Mouse (Mus musculus) gonadal fat pad, adult 2 months (tissue): ENCODE data around the gene Taf6l. TPM values are rescaled to one million over a fixed set of nuclear protein-coding genes. Genes with fewer than 3 reads are reported as not detected.

Experiments
- DNase-seq: peaks from one replicate; pipeline ENCODE4 v3.0.0-alpha.2; 2012; ENCODE audit warnings: low read depth
- polyA plus RNA-seq: library from polyadenylated mRNA; depleted of rRNA; stranded (reverse); fragments of >200 nt; gene quantifications from 2 replicates; pipeline ENCODE4 v1.2.3, GENCODE M21; 2012

Gene Taf6l
- polyA plus RNA-seq, 1 experiment: 17.4 TPM

DNA sequence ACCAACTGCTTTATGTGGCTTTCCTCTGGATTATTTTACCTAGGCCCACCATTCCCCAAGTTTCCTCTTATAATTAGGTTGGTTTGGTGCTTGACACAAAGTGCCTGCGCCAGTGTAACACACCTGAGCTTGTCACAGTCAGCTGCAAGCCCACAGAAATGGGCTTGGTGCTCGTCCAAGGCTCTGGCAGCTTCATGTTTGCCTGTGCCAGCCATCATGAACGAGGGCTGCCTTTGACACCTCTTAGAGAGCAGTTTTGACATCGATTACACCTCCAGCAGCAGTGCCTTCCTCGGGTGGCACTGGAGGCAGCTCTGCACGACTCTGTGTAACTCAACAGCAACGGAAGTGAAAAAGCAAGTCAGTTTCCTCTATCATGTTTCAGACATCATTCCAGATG lies 4.0 kb upstream of the Taf6l start:
- no peak for DNase-seq

DNA sequence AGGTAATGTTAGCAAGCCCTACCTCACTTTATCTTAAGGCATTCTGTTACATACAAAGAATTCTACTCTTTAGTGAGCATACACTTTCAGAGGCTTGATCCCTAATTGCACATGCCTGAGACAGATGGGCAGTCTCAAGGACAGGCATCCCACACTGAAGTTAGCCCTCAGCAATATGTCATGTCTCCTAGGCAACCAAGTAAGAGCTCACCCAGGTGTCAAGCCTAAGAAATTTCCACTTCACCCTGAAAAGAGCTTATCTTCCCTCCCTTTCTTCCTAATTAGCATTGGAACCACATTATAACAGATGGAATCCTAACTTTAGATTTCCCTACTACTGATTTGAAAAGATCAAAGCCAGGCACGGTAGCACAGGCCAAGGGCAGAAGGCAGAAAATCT lies 3.0 kb upstream of the Taf6l start:
- DNase-seq: no peak

DNA sequence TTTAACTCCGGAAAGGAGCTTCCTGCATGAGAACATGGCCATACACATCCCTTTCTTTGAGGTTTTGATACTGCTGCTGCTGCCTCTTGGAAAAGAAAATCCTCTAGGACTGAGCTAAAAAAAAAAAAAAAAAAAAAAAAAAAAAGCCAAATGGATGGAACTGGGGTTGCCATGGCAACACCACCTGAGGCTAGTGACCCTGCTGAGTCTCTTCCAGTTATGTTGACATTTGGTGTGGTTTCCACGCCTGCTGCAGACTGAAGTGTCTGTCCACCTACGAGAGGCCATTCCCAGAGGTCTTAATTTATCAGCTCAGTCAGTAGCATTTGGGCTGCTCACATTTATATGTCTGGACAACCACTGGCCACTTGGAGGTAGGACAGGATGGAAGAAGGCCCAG lies 2.3 kb upstream of the Taf6l start:
- no peak for DNase-seq

DNA sequence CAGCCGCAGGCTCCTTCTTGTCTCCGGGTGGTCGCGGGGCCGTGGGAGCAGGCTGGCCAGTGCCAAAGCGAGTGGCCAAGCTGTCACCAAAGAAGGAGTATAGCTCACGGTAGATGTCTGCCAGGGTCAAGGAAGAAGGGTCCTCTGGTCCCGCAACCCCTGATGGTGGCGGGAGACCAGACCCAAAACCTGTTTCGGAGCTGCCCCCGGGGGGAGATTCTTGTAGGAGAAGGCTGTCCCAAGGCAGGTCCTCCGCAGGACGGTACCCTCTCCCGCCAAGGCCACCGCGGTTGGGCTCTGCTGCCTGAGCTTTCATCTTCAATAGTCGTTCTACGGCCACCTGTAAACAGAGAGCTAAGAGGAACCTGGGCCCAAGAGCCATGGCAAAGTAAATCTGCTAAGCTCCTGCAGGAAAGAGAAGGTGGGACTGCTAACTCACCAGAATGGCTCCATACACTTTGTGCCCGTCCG lies 11.2 kb downstream of the Taf6l start:
- no peak for DNase-seq

DNA sequence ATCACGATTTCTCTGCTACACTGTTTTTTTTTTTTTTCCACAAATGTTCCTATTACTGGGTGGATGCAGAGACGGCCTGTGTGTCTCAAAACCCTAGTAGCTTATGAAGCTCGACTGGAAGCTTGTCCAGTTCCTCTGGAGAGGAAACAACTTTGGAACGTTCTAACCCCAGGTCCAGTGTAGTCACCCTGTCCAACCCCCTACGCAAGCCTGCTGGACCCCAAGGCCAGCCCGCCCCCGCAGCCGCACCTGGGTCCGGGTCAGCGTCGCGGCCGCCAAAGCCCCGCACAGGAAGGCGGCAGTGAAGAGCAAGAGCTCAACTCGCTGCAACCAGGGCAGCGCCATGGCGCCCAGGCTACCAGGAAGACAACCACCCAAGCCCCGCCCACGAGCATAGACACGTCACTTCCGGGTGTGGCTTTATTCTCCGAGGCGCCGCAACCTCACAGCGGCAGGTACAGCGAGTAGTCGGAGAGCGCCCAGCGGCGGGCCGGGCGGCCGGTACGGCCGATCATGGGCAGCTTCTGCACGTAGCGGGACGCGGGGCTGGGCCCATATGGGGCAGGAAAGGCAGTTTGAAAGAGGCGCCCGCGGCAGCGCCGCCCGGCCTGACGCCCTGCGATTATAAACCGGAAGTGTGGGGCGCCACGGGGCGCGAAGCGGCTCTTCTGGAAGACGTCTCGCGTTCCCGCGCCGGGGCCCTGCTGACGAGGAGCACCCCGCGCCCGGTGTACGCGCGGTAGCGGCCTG lies 12.0 kb downstream of the Taf6l start, which contains the start of gene Tmem179b:
TSS of gene Tmem179b (minus strand) at position 382 of the 750 bp plus-strand sequence.
- no peak for DNase-seq

DNA sequence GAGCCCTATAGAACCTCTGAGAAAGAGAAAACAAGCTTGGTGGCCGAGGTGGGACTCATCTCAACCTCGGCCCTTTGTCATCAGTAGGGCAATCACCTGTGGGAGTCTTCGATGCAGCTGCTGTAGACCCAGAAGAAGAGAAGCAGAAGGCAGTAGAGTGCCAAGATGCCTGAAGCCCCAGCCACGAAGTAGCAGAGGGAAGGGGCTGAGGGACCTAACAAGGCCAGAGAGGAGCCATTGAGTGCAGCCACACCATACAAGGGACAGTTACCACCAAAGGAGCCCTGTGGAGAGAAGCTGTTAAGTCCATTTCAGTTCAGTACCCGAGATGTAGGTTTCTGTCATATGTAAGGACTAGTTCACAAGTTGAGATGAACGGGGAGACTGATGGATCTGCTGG lies 12.8 kb downstream of the Taf6l start:
- no peak for DNase-seq

DNA sequence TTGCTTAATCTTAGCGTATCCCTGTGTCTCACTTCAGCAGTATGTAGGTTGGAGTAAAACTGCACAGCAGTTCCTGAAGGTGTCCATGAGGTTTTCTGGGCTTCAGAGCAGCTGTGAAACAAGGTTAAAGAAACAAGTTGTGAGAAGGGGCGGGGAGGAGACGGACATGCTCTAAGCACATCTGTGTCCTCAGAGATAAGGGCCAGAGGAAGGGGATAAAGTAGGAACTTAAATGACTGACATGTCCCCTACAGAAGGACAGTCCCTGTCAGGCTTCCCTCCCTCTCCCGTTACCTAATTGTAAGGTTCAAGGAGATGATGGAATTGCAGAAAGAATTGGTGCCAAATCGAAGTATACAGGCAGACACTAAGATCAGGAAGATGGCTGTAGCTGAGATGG lies 13.2 kb downstream of the Taf6l start:
- DNase-seq: no peak

DNA sequence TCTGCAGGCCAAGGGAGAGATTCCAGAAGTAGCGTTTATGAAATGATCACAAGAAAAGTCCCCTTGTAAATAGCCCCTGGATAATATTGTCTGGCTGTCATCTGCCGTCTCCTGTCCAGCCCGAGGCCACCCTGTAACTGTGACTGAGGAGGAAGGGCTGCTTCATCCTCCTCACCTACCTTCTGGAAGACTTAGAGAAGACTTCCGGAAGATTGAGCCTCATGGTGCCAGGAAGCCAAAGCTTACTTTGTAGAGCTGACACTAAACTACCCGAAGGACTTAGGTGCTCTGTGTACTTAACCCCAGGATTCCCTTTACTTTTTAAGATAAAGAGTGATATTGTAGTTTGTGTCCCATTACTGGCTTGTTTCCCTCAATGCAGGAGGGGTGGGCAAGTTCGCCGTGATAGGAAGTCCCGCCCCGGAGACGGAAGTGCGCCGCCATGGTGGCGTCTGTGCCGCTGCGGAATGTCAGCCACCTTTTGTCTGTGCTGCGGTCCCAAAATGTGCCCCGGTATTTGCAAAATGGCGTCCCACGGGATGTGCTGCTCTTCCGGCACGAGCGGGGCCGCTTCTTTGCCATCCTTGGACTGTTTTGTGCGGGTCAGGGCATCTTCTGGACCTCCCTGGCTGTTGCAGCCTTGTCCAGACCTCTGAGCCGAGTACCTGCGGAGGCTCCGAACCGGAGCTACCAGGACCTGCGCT lies 15.5 kb downstream of the Taf6l start, which contains the start of gene Tmem223:
TSS of gene Tmem223 (plus strand) at position 430 of the 704 bp plus-strand sequence.
- DNase-seq: no peak

DNA sequence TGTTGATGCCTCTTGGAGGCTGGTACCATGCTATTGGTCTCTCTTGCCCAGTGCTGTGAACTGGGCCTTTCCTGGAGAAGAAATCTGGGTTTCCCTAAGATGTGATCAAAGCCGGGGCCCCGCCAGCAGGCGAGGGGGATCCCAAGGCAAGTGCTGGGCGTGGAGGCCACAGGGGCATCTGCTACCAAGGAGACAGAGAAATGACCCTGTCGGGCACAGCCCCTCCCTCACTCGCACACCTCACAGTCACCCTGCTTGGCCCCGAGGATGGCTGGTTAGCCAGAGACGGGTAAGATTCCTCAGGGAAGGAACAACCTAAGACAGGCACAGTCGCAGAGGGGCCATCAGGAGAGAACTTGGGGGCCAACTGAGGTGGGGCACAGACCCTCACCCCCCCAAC lies 20.7 kb downstream of the Taf6l start:
- DNase-seq: no peak

DNA sequence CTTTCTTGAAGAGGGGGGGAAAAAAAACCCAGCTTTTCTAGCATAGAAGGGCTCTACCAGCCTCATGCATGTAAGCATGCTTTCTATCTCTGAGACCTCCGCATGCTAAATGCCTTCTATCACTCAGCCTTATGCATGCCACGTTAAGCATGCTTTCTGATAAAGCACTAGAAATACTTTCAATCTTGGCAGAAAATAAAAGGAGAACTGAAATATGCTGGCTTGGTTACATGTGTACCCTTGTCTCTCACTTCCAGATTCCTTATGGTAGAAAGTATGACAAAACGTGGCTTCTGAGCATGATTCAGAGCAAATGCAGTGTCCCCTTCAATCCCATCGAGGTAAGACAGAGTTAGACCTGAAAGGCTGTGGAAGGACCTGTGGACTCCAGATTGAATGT lies 22.9 kb downstream of the Taf6l start:
- DNase-seq: no peak

DNA sequence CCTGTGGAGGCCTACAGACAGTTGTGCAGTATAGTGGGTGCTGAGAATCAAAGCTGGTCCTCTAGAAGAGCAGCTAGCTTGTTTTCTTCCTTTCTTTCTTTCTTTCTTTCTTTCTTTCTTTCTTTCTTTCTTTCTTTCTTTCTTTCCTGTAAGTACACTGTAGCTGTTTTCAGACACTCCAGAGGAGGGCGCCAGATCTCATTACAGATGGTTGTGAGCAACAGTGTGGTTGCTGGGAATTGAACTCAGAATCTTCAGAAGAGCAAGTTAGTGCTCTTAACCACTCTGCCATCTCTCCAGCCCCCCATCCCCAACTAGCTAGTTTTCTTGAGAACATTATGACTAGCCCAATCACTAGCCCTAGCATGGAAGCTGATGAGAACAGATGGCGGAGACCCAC lies 25.5 kb downstream of the Taf6l start:
- DNase-seq: no peak

DNA sequence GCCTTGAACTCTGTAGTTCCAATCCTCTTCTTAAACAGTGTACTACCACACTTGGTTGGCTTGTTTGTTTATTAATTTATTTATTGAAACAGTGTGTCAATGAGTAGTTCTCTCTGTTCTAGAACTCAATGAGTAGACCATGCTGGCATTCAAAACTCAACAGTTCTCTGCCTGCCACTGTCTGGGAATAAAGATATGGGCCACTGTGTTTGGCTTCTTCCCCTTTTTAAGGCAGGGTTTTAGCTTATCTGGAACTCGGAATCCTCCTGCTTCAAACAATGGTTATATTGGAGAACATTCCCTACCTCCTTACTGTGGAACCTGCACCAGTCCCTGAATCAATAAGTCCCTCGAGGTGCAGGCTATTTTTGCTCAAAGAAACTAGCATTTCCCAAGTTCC lies 27.3 kb downstream of the Taf6l start:
- no peak for DNase-seq

DNA sequence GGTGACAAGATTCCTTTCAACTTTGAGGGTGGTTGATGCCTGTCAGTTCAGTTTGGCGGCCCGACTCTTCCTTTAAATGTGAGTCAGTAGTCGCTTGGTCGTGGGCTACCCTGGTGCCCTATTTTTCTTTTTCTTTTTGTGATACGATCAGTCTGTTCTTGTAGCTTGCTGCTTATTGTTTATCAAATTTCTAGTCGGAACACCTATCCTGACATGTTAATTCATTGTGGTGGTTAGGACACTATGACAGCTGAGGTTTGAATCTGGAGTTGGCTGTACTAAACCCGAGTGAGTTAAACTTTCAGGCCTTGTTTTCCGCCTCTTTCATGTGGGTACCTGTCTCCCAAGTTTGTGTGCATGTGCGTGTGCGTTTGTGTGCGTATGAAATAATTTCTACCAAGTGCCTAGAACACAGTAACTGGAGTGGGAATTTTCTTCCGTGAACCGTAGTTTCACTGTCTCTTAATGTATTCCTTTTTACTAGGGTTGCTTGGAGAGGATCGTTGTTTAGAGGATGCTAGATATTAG lies 28.7 kb downstream of the Taf6l start:
- no peak for DNase-seq

DNA sequence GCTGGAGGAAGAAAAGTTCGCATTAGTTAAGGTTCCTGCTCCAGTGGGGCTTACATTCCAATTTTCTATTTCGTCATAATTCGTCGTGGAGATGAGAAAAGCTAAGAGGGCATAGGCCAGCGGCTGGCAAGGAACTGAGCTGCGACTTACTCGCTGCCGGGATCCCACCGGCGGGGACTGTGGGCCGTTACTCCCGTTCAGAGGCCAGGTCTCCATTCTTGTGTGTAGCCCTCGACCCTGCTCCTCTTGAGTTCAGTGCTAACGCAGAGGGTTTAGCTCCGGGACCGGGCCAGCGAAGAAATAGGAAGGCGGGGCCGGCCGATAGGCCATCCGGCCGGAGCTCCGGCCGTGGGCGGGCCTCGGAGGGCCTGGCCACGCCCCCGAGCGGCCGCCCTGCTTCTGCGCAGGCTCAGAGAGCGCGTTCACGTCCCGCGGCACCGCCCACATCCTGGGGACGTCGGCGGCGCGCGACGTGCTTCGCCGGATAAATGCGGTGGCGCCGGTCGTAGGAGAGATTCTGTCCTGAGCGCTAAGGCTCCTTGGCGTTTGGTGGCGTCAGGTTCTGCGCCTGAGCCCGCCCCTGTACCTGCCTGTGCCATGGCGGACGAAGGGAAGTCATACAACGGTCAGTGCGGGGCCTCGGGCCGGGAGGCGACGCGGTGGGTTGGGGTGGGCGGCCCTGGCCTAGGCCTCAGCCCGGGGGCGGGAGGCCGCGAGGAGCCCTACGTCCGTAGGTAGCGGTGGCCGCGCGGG lies 29.4 kb downstream of the Taf6l start, which contains the start of gene Nxf1:
TSS of gene Nxf1 (plus strand) at position 439 of the 753 bp plus-strand sequence.
- no peak for DNase-seq

DNA sequence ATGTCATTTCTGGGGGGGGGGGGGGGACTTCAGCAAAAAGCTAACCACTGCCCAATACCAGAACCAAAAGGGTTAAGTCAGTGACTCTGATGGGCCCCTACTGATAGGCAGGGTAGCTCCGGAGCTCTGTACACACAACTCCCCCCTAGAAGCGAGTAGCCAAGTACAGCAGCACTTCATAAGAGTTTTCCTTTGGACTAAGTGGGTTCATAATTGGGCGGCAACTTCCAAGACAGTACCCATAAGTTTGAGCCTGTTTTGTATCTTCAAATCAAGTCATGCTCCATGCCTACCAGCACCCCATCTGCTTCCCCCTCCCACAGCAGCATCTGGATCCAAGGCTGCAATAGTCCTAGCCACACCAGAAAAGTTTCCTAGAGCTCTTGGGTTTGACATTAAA lies 30.6 kb downstream of the Taf6l start:
- no peak for DNase-seq

DNA sequence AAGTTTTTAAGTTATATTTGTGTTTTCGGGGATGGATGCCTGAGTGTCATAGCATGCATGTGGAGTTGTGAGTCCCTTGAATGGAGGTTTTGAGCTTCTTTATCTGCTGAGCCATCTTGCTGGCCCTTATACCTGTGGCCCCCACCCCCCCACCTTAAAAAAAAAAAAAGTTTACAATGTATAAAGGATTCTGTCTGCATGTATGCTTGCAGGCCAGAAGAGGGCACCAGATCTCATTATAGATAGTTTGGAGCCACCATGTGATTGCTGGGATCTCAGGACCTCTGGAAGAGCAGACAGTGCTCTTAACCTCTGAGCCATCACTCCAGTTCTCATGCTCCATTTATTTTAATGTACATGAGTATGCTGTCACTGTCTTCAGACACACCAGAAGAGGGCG lies 38.8 kb downstream of the Taf6l start:
- DNase-seq: no peak

DNA sequence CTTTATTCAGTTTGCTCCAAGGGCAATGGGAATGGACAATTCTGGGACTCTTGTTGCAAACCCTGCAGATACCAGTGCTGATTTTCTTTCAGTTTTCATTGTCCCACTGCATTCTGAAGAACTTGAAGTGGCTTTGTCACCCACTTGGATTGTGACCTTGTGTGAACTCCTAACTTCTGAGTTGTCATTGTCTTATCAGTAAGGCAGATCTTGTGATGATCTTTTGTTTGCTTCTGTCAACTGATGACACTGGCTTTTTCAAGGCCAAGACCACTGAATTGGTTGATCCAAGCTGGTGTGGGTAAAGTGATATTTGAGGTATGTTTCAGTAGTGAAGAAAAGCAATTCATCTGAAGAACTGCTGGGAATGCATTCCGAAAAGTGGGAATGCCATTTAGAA lies 40.8 kb downstream of the Taf6l start:
- no peak for DNase-seq

DNA sequence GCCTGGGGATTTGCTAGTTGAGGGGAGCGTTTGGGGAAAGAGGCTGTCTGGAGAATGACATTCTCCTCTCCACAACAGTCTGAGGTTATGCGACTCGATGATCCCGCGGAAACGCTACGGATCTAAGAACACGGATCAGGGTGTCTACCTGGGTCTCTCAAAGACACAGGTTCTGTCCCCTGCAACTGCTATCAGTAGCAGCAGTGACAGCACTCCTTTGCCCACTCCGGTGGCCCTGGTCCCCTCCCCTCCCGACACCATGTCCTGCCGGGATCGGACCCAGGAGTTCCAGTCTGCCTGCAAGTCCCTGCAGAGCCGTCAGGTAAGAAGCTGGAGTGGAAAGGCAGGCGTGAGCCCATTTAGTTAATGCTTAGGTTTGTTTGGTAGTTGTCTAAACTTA lies 44.0 kb downstream of the Taf6l start:
- no peak for DNase-seq

DNA sequence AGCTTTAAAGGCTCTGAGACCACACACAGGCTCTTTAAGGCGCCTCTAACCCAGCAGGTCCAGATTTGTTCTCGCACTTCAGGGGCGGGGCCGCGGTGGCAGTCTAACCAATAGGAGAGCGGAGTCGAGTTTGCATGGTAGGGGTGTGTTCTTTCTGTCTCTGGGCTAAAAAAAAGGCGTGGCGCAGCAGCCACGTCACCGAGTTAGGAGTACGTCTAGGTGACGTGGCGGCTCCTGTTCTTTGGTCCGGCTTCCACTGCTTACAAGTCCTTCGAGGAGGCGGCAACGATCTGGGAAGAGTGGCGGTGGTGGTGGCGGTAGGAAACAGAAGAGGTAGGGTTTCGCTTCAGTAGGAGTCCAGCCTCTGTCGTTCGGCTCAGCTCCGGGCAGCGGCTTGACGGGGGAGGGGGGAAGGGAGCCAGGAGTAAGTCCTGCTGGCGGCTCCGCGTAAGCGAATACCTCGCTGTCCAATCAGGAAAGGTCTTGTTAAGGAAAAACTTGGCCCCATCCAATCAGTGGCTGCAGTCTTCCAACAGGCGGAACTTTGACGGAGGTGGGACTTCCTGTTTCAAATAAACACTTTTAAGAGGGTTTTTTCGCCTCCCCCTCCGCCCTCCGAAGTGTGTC lies 44.9 kb downstream of the Taf6l start, which contains the start of gene Stx5a:
TSS of gene Stx5a (plus strand) at position 171 of the 627 bp plus-strand sequence.
- DNase-seq: peak; percentile 90

DNA sequence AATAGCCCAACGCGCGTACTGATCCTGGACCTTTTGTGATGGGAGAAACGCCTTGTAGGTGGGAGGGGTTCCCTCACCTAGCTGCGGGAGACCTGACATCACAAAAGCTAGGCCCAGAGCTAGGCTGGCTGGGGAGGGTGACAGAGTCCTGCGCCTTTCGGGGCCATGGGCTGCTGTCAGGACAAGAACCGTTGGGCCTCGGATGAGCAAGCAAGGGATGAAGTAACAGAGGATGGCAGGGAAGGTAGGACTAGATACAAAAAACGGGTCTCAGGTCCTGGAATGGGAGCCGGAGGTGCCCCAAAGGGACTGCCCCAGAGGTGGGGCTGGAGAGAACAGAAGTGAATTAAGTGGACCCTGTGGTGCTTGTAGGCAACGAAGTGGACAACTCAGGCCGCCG lies 45.6 kb downstream of the Taf6l start, which contains the start of gene 1700092M07Rik:
TSS of gene 1700092M07Rik (plus strand) at position 116 of the 400 bp plus-strand sequence.
- DNase-seq: no peak

DNA sequence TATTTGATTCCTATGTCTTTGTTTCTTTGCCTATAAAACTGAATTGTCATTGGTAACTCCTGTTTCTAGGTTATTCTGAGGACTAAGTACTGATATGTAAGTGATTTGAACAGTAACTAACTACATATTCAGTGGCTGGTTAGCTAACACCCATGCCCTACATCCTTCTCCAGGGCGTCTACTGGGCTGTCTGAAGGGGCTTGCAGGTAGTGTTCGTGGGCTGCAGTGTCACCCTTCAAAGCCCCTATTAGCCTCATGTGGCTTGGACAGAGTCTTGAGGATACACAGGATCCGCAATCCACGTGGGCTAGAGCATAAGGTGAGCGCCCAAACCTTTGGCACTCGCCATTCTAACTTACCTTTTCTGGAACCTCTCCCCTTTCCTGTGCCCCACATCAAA lies 46.6 kb downstream of the Taf6l start:
- DNase-seq: no peak
